Mouse (Mus musculus) left cerebral cortex, postnatal 36 days (tissue): ENCODE measurements around the gene Cd5. TPM values are rescaled to one million over a fixed set of nuclear protein-coding genes. Genes with fewer than 3 reads are reported as not detected.
A peak's percentile ranks its signal among the peaks of the same experiment; 100 is the strongest.

Source experiments
- DNase-seq, 2 experiments: peaks; one replicate each; pipeline ENCODE4 v3.0.0; 2021 to 2022; ENCODE audit warnings: low spot score in 2 of 2, mixed read lengths in 1 of 2
- intact Hi-C: fragments of 180-260 bp; cut with DNase I; formaldehyde crosslinking; loops from one replicate; pipeline ENCODE4 v1.15.1; 2025
- total RNA-seq, 2 experiments: library from RNA; stranded (reverse); gene quantifications; 2 replicates each; pipeline ENCODE4 v1.2.3; 2021

The Cd5 gene
- not detected for total RNA-seq

DNA sequence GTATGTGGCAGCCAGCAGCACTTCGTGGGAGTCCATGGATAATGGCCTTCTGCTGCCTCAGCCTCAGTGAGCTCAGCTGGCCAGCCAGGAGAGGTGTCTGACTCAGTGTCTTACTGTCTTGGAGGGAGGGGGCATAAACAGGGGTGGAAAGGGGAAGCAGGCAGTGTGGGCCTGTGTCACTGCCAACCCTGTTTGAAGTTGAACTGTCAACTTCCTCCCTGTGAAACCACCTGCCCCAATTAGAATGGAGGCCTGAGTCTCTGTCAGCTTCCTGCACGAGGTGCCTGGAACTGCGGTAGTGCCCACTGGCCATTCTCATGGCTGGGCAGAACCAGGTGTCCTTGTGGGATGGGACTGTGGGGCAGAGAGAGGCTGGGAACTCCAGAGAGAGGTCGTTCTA is at the start of gene Cd5:
TSS of gene Cd5 (minus strand) at position 192 of the 400 bp plus-strand sequence.
- no peak for DNase-seq
- intact Hi-C loops: no loop called here

DNA sequence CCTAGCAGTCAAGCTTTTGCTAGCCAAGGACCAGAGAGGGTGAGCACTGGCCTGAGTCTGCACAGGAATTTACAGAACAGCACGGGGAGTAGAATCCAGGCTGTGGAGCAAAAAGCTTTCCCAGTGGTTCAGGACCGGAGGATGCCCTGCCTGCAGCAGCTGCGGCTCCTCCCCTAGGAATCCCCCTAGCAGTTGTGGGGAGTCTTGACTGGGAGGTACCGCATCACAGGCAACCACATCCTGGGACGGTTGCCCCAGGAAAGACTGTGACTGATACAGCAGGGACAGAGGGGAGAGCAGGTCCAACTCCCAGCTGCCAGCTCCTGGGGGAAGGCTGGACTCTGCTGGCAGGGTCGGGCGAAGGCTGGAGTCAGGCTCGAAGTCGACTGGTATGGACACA is 49.4 kb upstream of the Cd5 start:
- intact Hi-C loops: no loop called here
- DNase-seq: no peak

DNA sequence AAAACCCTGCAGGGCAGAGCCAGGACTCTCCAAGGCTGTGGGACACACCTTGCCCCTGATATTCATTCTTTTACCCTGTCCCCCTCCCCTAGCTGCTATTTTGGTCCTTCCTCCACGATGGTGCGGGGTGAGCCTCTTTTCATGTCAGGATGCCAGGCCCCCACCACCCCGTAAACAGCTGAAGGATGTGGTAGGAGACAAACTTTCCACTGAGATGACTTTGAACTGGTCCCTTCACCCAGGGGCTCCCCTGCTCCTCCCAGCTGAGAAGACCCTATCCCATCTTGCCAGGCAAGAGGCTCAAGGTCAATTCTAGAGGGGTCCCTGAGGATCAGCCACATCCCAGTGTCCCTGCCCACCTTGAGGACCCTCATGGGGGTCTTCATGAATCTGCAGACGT is 48.6 kb upstream of the Cd5 start:
- intact Hi-C loops: no loop called here
- DNase-seq: no peak

DNA sequence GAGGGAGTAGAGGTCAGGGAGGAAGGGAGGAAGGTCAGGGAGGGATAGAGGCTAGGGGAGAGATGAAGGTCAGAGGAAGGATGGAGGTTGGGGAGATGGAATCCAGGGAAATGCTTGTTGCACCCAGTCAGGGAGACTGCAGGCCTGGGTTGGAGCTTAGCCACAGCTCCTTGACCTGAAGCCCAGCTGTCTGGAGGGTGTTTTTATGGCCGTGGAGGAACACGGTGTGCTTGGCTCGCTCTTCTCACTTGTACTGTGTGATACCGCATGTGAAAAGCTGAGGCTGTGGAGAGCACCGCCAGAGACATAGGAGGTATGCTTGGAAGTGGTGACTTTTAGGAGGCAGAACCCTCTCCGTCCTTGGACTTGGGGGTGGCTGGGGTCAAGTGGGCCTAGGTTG is 48.0 kb upstream of the Cd5 start:
- DNase-seq: no peak
- intact Hi-C loops: no loop called here

DNA sequence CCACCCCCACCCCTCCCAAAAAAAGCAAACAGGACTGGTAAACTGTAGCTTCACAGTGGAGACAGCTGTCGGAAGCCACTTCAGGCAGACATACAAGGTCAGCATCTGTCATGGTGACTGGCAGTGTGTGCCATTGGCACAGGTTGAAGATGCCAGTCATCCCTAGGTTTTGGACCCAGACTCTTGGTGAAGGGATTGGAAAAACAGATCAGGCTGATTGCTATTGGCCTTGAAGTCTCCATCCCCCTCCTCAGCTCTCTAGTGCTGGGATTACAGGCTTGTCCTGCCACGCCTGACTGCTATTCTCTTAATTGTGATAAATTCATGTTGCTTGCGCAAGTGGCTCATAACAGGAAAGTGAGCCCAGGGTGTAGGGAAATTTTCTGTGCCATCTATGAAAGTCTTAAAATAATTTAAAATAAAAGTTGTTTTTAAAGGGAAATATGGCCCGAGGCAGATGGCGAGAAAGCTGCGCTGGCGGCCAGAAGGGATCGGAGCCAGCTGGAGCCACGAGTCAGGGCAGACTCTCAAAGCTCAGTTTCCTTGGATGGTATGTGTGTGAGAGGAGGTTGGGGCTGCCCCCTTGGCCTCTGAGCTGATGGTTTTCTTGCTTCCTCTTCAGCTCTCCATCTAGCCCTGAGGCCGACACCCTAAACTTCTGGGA is 46.1 kb upstream of the Cd5 start:
- peak; percentile 53 to 56 for DNase-seq
- intact Hi-C loops: no loop called here

DNA sequence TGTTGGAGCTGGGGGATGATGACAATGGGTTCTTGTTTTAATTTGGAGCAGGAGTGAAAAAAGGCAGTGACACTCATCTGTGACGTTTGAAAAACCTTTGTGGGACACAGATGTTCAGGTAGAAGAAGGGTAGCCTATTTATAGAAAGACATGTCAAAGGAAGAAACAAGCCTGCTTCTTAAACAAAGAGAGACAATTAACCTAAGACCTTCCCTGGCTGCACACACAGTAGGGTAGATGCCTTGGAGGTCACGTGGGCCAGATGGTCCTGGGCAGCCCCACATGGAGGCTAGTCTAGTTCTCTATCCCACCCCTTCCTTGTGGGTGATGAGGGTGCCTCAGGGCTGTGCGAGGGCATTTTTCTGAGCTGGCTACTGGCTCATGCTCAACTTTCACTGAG is 45.3 kb upstream of the Cd5 start:
- no peak for DNase-seq
- intact Hi-C loops: no loop called here

DNA sequence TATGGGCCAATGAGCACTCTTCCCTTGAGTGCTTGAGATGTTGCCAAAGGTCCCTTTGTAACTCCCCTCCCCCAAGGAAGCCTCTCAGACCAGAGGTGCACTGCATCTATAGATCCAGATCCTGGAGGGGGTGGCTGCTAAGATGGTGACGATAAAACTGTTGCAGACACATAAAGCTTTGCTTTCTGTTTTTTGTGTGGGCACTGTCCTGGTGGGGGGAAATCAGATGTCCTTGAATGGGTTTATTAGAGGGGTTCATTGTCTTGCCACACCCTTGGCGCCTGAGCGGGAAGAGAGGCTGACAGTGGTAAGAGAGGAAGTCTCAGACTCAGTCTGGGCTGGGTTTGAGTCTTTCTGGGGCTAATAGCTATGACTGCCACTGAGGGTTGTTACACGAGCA is 44.4 kb upstream of the Cd5 start:
- no peak for DNase-seq
- intact Hi-C loops: no loop called here

DNA sequence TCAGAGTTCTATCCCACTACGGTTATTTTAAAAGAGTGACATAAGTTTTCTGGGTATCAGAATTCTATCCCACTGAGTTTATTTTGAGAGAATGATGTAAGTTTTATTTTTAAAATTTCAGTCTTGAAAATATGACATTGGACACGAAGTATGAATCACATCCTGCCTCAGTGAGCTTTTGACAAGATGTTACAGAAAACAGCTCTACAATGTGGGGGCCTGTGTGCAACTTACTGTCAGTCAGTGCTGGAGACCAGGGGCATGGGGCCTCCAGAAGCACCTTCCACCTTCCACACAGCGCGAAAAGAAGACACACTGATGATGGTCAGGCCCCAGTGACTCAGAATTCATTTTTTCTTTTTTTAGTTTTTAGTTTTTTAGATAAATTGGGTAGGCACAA is 42.8 kb upstream of the Cd5 start:
- DNase-seq: peak; percentile 52 to 59
- intact Hi-C loops: no loop called here

DNA sequence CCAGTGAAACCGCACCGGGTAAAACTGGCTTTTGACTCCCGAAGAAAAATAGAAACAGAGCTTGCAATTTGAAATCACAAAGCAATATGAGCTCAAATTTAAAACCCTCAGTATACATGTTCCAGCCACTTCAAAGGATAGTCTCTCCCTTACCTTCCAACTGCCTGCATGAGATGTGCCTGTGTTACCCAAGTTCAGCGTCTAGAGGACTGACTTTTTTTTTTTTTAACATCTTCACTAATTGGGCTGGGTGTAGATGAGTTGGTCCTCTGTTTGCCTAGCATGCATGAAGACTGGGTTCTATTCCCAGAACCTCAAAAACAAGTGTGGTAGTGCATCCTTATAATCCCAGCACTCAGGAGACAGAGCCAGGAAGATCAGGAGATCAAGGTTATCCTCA is 38.1 kb upstream of the Cd5 start:
- no peak for DNase-seq
- intact Hi-C loops: no loop called here

DNA sequence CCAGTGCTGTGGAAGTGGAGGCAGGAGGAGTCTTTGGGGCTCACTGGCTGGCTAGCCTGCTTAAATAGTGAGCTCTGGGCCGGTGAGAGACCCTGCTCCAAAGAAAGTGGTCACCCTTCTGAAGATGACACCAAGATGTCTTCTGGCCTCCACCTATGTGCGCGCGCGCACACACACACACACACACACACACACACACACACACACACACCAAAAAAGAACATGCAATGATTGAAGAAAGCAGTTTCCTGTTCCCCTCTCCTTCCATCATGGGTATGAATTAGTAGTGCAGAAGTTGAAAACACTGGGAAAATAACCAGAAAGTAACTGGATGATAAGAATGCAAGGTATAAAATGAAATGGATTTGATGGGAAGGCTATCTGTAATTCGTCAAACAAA is 35.3 kb upstream of the Cd5 start:
- intact Hi-C loops: no loop called here
- no peak for DNase-seq

DNA sequence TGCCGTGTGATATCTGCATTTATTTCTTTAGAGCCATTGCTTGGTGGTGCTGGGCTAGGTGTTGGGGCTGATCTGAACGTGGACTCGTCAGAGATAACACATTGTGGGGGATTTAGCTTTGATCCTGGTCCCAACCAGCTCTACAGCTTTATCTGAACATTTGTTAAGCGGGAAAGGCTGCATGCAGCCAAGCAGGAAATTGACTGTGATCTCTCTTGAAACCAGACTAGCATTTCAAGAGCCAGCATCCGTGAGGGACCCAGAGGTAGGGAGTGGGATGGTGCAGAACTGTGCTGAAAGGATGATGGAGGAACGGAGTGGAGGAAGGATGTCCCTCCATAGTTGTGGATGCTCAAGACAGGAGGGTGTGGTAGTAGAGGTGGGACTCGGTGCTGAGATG is 34.6 kb upstream of the Cd5 start:
- DNase-seq: no peak
- intact Hi-C loops: no loop called here

DNA sequence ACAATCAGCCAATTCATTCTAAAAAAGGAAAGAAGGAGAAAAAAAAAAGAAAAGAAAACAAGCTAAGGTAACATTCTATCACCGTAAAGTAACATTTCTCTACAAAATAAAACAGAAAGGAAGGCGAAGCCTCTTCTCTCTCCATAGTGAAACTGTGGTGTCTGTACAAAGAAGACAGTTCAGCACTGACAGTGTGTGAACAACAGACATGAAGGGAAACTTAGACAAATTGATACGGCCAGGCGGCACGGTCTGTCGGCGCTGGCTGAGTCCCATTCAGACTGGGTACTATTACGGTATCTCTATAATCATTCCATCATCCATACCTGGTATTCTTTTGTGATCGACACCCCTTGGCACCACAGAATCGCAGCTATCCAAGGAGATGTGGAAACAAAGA is 34.1 kb upstream of the Cd5 start:
- no peak for DNase-seq
- intact Hi-C loops: no loop called here

DNA sequence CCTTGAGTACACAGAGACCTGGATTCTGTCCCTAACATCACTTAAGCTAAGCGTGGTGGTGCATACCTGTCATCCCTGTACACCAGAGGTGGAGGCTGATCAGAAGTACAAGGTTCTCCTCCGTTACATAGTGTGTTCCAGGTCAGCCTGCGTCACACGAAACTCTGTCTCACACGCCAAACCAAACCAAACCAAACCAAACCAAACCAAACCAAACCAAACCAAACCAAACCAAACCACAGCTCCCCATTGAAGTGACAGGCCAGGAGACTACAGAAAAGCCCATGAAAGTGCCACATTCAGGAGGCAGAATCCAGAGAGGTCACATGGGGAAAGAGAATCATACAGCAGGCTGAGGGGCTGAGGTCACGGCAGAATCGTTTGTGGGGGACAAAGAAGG is 33.2 kb upstream of the Cd5 start:
- intact Hi-C loops: no loop called here
- no peak for DNase-seq

DNA sequence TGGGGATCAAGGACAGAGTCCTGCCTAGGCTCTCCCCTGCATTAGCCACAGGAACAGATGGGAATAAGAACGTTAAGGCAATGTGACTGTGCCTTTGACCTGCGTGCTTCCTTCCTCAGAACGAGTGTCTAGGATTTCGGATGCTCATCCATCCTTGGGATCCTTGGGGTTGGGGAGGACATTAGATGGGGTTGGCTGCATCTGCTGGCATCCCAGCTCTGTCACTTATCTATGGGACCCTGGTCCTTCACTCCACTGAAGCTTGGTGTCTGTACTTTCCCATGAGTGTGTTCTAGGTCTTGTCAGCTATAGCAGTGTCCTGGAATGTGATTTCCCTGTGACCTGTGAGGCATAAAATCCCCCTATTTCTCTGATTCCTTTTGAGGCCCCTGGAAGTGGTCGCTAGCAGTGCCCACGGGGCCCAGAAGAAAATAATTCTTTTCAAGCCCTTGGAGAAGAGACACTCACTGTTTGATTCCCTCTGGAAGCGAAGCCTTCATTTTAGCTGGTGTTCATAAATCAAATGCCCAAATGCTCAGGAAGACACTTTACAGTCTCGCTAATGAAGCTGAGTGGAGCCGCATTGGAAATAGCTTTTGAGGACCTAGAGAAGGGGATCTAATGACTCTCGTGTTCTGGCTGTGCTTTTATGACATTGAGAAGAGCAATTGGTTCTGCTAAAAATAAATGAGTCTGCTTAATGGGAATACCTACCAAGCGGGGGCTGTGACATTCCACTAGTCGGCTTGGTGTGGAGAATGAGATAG is 30.8 kb upstream of the Cd5 start:
- DNase-seq: no peak
- intact Hi-C loops: no loop called here

DNA sequence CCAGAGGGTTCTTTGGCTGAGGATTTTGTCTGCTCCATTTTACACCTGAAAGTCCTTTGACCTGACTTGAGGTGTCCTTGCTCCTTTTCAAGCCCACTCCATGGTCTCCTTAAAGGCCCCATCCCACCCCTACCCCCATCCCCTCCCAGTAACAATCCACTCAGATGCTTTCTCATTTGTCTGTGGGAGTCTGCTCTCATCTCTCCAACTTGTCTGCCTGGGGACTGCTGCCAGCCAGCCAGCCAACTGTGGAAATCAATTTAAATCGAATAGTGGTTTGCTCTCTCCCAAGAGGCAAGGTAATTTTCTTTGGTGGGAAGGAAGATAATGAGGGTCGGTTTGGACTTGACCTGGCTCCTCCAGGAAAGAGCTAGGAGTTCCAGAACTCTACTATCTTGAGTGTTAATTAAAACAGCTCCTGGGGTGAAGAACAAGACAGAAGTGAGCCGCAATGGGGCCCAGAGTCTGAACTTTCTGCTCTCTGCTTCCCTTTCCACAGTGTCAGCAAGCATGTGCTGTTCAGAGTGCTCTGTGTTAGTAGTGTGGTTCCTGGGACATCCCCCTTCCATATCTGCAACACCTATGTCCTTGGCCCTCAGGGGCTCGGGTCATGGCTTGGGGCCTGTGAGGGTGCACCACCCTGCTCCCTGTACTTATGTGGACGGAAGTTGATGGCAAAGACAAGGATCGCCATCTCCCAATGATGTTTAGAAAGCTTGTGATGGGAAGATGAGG is 30.1 kb upstream of the Cd5 start:
- intact Hi-C loops: no loop called here
- no peak for DNase-seq

DNA sequence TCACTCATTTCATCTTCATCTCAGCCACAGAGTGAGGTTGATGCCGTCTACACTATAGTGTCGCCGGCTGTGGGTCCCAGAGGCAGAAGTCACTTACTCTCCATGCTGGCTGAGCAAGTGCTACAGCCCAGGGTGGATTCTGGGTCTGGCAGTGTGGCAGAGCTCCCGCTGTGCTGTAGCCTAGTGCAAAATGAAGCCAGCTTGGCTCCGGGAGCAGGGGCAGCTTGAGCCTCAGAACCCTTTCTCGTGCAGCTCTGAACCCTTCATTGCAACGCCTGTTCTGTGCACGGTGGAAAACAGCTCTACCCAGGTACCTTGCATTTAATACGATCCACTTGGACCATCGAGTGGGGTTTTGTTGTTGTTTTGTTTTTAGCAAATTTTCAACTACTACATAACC is 28.8 kb upstream of the Cd5 start:
- DNase-seq: no peak
- intact Hi-C loops: no loop called here

DNA sequence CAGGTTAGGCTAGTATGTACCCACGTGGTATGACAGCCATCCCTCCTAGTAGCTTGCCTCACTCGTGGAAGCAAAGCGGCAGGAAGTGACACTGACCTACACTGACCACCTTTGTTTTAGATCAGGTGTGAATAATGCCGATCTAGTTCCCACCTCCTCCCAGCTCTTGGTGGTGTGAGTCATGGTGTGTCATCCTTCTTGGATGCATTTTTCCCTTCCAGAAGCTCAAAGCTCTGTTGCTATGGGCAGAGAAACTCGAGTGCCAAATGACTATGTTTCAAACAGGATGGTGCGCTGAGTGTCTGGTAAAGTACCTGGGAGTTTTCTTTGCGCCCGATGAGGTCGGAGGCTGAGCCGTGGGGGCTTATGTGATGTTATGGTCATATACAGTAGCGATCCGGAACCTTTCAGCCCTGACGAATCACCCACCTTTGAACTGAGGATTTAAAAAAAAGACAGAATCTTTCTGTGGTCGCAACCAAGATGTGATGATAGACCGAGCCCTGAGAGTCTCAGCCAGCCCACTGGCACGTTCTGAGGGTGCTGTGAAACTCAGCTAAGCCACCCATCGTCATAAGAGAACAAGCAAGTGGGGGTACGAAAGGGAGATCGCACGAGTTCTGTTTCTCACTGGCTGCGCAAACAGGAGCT is 24.7 kb upstream of the Cd5 start:
- peak; percentile 35 to 42 for DNase-seq
- intact Hi-C loops: no loop called here

DNA sequence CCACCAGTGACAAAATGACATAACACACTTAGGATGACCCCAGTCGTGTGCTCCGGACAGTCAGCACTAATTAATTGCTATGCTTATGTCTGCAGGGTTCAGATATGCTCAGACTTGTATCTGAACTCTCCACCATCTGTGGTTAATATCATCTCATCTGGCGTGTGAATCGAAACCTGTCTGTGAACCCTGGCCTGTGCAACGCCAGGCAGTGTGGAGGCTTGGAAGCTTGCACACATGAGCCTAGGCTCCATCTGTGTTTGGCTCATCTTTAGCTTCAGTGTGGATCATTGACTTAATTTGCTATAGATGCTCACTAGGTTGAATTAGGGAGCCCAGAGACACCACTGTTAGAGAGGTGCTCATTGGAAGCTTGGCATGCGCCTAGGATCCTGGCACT is 23.7 kb upstream of the Cd5 start:
- intact Hi-C loops: no loop called here
- DNase-seq: no peak

DNA sequence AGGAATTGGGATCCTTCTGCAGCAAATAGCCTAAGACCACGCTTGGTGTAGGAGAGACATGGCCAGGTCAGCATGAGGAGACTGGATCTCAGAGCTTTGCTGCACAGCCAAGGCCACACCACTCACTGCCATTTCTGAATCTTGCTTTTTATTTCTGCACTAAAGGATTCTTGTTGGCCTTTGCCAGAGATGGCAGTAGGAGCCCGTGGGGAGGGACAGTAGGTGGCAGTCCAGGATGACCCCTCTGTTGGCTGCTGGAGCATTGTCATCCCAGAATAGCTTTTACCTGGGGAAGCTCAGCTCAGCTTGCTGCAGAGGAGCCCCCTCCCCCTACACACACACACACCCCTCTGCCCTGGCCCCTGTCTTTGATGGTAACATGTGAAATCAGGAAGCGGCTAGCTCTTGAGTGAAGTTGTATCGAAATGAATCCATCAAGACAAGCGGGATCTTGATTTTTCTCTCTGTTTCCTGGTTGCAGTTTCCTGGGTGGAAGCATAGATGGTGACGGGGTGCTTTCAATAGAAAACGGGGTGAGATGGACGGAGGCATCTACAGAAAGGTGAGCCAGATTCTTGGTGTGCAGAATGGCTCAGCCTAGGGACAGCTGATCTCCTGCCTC is 23.1 kb upstream of the Cd5 start:
- DNase-seq: no peak
- intact Hi-C loops: no loop called here
